Mouse (Mus musculus) c-Kit-negative CD71-positive TER-119-positive erythroid progenitor cells, embryonic 14.5 days (primary cell): ENCODE data around the gene Grin2d.

Source experiments
- DNase-seq: peaks from one replicate; pipeline ENCODE4 v3.0.0-alpha.2; 2013; ENCODE audit warnings: low read depth, low spot score

Grin2d gene

DNA sequence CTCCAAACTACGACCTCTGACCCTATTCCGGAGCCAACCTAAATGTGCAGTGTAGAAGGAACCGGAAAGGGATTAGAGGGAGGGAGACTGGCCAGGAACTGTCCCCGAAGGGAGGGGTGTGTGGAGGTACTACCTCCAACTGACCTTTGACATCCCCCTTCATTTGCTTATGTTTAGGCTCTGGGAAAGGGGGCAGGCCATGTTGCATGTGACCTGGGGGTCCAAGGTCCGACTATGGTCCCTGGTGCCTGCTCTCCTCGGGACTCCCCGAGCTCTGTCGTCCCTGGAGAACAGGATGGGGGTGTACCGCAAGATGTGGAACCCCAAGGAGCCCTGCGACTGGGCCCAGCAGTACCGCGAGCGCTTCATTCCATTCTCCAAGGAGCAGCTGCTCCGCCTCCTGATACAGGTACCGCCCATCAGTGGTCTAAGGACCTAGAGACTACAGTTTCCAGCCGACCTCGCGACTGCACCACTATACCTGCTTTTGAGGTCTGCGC is 19.1 kb upstream of the Grin2d start:
- peak; percentile 48 for DNase-seq

GRCm38 (mm10) chr7:45896517-45897257 is 18.5 kb upstream of the Grin2d start, which contains the start of the genes Syngr4 and Tmem143:
Gene Syngr4, minus strand, starts transcription at chr7:45896714.
Gene Tmem143, plus strand, starts transcription at chr7:45896941.
- DNase-seq: peak; percentile 97

DNA sequence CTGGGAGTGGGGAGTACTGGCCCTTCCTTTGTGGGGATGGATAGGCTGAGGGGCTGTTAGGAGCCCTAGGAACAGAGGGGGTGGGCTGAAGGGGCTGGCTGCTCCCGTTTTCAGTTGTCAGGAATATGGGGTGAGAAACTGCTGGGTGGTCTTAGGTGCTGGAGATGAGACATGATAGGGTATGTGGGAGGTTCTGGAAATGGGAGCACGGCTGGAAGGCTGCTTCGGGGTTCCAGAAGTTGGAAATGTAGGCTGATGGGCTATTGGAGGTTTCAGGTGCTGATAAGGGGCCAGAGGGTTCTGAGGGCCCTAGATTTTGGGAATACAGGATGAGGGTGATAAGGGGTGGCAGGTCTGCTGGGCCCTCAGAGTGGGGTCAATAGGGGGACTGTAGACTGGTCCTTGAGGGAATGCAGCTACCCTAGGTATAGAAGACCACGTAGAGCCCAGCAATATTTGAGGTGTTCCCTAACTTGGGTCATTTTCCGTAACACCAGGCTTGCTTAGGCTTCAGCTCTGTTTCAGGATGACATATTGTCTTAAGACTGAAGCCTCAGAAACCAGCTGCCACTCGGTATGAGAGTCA is 17.8 kb upstream of the Grin2d start:
- no peak for DNase-seq

DNA sequence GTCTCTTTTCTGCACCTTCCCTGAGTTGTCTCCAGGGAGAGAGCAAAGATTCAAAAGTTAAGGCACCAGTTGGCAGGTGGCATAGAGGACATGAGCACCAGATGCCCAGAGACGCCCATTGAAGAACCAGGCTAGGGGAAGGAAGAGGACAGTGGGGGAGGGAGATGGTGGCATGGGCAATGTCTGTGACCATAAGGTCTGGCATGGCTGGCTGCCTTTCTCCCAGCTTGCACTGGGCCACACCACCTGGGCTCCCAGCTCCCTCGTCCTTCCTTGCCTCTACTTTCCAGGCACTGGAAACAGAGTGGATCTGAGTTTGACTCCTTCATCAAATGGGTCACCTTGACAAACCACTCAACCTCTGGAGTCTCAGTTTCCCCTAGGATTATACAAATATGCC is 14.5 kb upstream of the Grin2d start:
- no peak for DNase-seq

GRCm38 (mm10) chr7:45887246-45887645 is 9.1 kb upstream of the Grin2d start:
- no peak for DNase-seq

DNA sequence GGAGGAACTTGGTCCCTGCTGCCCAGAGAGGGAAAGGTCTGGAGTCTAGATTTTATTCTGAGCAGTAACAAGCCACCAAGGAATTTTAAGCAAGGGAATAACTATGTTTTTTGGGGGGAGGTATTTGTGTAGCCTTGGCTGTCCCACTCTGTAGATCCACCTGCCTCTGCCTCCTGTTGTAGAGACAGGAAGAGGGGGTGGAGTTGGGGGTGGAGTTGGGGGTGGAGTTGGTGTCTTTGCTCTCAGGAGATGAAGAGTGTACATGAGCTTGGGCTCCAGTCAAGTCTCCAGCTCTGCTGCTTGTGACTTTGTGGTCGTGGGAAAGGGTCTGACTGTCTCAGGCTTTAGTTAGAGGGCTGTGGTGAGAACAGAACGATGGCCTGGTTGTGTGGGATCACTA is 2.8 kb upstream of the Grin2d start:
- no peak for DNase-seq

DNA sequence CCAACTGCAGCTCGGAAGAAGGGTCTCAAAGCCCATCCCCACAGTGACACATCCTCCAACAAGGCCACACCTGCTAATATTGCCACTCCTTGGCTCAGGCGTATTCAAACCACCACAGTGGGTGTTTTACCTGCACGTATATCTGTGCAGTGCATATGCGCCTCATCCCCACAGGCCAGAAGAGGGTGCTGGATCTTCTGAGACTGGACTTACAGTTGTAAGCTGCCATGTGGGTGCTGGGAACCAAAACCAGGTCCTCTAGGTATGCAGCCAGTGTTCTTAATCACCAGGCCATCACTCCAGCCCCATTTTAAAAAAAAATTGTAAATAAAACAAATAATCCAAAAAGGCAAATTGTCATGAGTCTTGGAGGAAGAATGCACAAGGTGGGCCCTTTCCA is 2.4 kb upstream of the Grin2d start:
- DNase-seq: no peak

GRCm38 (mm10) chr7:45876895-45877294 is 1.3 kb downstream of the Grin2d start:
- no peak for DNase-seq

GRCm38 (mm10) chr7:45873061-45873947 is 4.9 kb downstream of the Grin2d start:
- DNase-seq: peak; percentile 61

DNA sequence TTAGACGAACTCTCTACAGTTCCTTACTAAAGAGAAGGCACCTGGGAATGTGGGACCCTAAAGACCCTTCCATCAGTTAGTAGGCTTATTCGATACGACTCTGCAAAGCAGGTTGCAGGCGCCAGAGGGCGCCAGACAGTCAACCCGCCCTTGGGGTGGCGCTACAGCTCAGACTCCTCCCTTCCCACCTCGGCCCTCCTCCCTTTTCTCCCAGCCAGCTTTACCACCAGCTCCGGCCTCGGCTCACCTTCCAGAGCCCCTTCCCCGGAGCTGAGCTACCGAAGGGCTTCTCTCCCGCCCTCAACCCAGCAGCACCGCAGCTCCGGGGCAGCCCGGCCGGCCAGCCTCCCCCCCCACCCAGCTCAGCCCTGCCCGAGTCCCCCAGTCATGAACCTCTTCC is 5.6 kb downstream of the Grin2d start, which contains the start of gene Kdelr1:
Gene Kdelr1 (plus strand): TSS at position 149 of the 400 bp plus-strand sequence.
- peak; percentile 80 for DNase-seq

GRCm38 (mm10) chr7:45870282-45871058 is 7.7 kb downstream of the Grin2d start:
- no peak for DNase-seq

DNA sequence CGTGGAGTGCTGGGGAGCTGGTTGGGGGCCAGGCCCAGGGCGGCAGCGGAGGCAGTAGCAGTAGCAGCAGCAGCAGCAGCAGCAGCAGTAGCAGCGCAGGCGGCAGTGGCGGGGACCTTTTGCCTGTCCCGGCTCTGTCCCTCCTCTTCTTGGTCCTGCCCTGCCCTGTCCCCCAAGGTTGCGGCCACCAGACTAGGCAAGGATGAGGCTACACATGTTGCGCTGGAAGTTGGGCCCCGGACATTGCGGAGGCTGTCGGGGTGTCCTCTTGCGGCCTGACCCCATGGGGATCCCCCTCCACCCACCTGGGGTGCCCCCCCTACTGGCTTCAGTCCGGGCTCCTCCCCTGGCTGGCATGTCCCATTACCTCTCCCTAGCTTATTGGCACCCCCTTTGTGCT is 8.4 kb downstream of the Grin2d start:
- DNase-seq: no peak

DNA sequence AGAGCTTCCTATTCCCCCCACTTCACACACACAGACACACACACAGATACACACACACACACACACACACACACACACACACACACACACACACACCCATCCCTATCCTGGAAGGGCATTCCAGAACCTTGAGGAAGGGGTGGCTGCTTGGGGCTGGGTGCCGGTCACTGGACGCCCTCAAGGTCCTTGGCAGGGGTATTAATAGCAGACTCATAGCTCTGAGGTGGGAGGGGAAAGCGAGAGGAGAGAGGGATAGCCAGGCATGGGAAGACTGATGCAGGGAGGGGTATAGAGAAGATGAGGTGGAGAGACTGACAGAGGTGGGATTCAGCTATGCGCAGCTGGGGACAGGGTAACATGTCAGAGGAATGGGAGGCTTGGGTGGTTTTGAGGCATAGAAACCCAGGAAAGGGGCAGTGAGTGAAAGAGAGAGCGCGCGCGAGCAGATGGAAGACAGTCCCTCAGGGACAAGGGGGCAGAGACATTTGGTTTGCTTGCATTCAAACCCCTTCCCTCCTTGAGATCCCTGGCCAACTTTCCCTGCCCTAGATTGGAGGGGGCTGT is 9.0 kb downstream of the Grin2d start:
- DNase-seq: no peak

DNA sequence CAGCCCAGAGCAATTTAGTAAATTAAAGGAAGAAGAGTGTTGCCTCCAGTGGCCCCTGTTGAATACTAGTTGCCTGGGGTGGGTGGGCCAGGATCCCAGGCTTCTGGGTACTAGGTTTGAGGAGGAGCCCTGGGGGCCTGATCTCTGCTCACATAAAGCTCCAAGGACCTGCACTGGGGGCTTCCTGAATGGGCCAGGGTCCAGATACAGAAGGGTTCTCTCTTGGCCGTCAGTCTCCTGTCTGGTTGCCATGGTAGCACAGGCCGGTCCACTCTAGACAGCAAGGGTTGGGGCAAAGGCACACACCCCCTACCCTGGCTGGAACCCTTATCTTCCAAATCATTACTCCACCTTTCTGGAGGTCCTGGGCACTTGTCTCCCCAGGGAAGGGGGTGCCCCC is 10.3 kb downstream of the Grin2d start:
- DNase-seq: no peak

DNA sequence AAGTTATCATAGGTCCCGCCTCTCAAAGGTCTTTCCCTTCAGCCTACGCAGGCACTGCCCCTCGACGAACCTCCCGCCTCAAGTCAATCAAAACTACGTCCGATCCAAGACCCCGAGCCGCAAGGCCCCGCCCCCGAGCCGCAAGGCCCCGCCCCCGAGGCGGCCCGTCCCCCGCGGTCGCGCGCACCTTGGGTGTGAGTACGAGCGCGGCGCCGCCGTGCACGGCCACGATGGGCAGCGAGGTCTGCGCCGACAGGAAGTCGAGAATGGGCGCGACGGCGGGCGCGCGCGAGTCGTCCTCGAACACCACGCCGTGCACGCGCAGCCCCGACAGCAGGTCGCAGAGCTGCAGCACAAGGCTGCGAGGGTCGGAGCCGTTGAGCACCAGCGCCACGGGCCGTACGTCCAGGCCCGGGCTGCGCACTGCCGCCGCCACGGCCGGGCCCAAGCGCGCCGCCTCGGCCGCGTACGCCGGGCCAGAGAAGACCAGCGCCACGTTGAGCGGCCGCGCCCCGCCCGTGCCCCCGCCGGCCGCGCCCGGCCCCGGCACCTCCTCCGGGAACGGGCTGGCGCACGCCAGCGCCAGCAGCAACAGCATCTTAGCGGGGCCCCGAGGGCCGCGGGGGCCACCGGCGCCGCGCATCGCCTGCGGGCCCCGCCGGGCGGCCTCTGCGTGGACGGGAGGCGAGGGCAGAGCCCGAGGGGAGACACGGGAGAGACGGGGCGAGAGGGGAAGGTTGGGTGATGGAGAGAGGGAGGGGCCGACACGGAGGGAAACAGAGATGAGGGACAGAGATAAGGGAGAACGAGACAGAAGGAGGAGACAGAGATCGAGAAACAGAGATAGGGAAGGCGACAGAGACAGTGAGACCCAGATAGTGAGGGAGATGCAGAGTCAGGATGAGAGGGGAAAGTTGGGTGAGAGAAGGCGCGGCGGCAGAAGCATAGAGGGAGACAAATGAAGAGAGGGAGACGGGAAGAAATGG is 12.0 kb downstream of the Grin2d start:
- no peak for DNase-seq

DNA sequence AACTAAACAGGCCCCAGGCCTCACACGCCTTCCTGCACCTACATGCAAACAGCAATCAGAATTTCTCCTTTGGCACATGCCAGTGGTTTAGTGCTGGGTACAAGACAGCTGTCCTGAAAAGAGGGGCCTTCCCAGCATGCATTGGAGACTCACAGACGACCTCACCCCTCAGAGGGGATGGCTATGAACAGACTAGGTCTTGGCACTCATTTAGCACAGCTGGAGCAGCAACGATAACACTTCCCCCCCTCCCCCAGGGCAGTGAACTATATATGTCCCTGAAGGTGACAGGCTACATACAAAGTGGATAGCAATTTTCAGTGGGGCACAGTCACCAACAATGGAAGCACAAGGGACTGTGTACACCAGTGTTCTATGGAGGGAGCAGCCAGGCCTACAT is 13.7 kb downstream of the Grin2d start:
- DNase-seq: no peak

DNA sequence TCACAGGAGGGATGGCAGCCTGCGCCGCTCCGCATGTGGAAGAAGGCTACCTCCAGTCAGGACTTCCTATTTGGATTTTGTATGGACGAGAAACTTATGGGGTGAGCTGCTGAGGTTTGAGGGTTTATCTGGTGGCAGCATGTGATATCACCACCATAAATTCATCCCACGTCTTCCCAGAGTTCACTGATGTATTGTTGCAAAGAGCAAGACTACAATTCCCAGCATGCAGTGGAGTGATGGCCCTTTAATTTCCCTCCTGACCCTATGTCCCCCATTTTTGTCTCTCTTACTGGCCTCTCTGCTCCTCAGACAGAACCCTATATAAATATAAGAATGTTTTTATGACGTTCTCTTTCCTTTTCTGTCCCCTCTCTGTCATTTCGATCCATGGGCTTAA is 15.4 kb downstream of the Grin2d start:
- no peak for DNase-seq

GRCm38 (mm10) chr7:45859008-45859407 is 19.2 kb downstream of the Grin2d start:
- DNase-seq: no peak

- no peak for DNase-seq
Measured at GRCm38 (mm10) chr7:45856950-45857901, 21.0 kb downstream of the Grin2d start.
